Mouse (Mus musculus) forelimb bud, embryonic 11.5 days (tissue): Measurements from ENCODE around the gene Inpp5a.
"Not testable (repeated sequence)": the region's sequence is repeated elsewhere in the genome, so short reads cannot be mapped to it uniquely, and the experiment has no call there.

Source experiments
- DNase-seq: peaks from one replicate; pipeline ENCODE4 v3.0.0-alpha.2; 2012; ENCODE audit warnings: low read depth, low spot score

Inpp5a gene

GRCm38 (mm10) chr7:139399977-139400685, 11.2 kb downstream of the Inpp5a start:
- no peak for DNase-seq

- DNase-seq, result no peak
Observed at GRCm38 (mm10) chr7:139400926-139401325, 12.0 kb downstream of the Inpp5a start.

- no peak for DNase-seq
Observed at GRCm38 (mm10) chr7:139401791-139402190, 12.9 kb downstream of the Inpp5a start.

GRCm38 (mm10) chr7:139402721-139403120, 13.8 kb downstream of the Inpp5a start:
- no peak for DNase-seq

- no peak for DNase-seq
Observed at GRCm38 (mm10) chr7:139406581-139406980, 17.7 kb downstream of the Inpp5a start.

GRCm38 (mm10) chr7:139407966-139408365, 19.1 kb downstream of the Inpp5a start:
- no peak for DNase-seq

GRCm38 (mm10) chr7:139409903-139410302, 21.0 kb downstream of the Inpp5a start:
- no peak for DNase-seq

- no peak for DNase-seq
Observed at GRCm38 (mm10) chr7:139412223-139412950, 23.5 kb downstream of the Inpp5a start.

- no peak for DNase-seq
Observed at GRCm38 (mm10) chr7:139413400-139413799, 24.5 kb downstream of the Inpp5a start.

- no peak for DNase-seq
Observed at GRCm38 (mm10) chr7:139415616-139416225, 26.8 kb downstream of the Inpp5a start.

- no peak for DNase-seq
Observed at GRCm38 (mm10) chr7:139418371-139418770, 29.5 kb downstream of the Inpp5a start.

- no peak for DNase-seq
Observed at GRCm38 (mm10) chr7:139422827-139423226, 33.9 kb downstream of the Inpp5a start.

GRCm38 (mm10) chr7:139434095-139434830, 45.4 kb downstream of the Inpp5a start:
- no peak for DNase-seq

GRCm38 (mm10) chr7:139434931-139435330, 46.0 kb downstream of the Inpp5a start:
- not testable (repeated sequence) for DNase-seq

- DNase-seq, result no peak
Observed at GRCm38 (mm10) chr7:139435749-139436148, 46.8 kb downstream of the Inpp5a start.

GRCm38 (mm10) chr7:139436951-139437350, 48.0 kb downstream of the Inpp5a start:
- no peak for DNase-seq

GRCm38 (mm10) chr7:139437471-139437870, 48.6 kb downstream of the Inpp5a start:
- no peak for DNase-seq

GRCm38 (mm10) chr7:139437926-139438600, 49.2 kb downstream of the Inpp5a start:
- DNase-seq, result no peak

GRCm38 (mm10) chr7:139438601-139438945, 49.7 kb downstream of the Inpp5a start:
- DNase-seq, result no peak

GRCm38 (mm10) chr7:139439031-139439430, 50.1 kb downstream of the Inpp5a start:
- no peak for DNase-seq
